Mouse (Mus musculus) left cerebral cortex, adult 6 months (tissue): Measurements from ENCODE around the gene Rem1. TPM values are rescaled to one million over a fixed set of nuclear protein-coding genes. Genes with fewer than 3 reads are reported as not detected.

Experiments
- long read RNA-seq, 2 experiments: library from polyadenylated mRNA; unstranded; transcript quantifications; one replicate each; pipeline ENCODE4 v2.0.0; 2019 to 2020
- polyA plus RNA-seq: library from polyadenylated mRNA; unstranded; fragments of <200 nt; fragmentation: Nextera tagmentation; gene quantifications from 2 replicates; pipeline ENCODE4 v1.2.3, GENCODE M21; 2021

Gene Rem1
- polyA plus RNA-seq: 0.38 and 0.47 TPM in 2 replicates
- long read RNA-seq, experiment 1: 0 reads
- long read RNA-seq, experiment 2: 0 reads

DNA sequence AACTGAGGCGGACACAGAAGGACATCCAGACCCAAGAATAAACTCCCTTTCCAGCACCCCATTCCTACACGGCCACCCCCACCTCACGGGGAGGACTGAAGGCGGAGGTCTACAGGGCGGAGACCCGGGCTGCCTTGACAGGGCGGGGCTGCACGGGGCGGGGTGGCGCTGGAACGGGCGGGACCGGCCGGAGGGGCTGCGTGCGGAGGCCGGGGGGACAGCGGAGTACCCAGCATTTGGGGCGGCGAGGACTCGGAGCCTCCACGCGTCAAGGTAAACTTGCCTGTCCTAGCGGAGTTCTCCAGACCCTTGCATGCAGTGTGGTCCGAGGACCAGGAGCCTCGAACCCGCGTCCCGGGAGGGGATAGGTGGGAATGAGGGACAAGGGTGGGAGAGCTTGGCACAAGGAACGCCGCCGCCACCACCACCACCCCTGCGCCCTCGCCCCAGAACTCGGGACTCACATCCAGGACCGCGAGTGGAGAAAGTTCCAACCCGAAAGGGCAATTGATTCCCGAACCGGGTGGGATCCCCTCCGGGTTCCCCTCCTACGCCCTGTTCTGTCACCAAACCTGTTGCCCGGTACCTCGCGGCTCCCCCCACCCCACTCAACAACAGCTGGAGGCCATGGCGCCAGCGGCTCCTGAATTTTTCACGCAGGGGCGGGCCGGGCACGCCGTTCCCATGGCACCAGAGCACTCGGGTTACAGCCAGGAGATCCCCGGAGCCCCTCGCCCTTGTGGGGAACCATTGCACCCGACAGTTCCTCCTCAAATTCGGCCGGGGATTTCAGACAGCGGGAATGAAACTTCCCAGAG, at the start of gene Rem1:
Rem1 (plus strand) TSS at position 178 of the 818 bp plus-strand sequence.

GRCm38 (mm10) chr2:152580107-152580506, 46.6 kb upstream of the Rem1 start, which contains the start of gene Defb19:
TSS of gene Defb19 (minus strand) at chr2:152580312.

DNA sequence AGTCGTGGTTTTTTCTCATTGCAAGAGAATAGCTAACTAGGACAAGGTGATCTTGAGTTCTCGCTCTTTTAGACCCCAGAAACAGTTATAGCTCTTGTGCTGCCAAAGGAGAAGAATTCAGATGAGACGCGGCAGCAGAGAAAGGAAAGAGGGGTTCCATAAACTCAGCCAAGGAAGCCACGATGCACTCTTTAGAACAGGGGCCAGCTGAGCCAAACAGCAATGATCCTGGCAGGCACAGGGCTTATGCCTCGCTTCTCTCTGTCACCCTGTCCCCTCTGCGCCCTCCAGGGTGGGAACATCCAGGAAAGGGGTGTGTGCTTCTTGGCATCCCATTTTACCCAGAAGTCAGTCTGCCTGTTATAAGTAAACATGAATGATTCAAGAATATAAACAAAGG, 27.5 kb upstream of the Rem1 start, which contains the start of gene Defb45:
Defb45 (minus strand) TSS at position 101 of the 400 bp plus-strand sequence.

GRCm38 (mm10) chr2:152604057-152604456, 22.7 kb upstream of the Rem1 start, which contains the start of gene Defb36:
TSS of gene Defb36 (plus strand) at chr2:152604327.

DNA sequence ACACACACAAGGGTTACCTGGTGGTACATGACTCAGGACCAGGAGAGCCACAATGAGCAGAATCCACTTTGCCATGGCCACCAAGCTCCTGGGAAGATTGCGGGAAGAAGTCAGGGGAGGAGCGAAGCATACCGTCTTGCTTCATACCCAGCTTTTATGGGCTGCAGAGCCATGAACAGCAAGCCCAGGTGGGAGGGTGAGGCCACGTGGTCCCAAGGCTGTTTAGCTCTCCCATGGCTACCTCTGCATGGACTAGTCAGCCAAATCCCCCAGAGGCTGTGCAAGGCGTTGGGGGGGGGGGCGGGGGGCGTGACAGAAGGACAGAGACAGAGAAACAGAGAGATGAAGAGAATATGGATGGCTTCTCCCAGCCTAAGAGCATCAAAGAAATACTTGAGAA, 3.8 kb upstream of the Rem1 start, which contains the start of gene Defb25:
Defb25 (minus strand) TSS at position 101 of the 400 bp plus-strand sequence.

DNA sequence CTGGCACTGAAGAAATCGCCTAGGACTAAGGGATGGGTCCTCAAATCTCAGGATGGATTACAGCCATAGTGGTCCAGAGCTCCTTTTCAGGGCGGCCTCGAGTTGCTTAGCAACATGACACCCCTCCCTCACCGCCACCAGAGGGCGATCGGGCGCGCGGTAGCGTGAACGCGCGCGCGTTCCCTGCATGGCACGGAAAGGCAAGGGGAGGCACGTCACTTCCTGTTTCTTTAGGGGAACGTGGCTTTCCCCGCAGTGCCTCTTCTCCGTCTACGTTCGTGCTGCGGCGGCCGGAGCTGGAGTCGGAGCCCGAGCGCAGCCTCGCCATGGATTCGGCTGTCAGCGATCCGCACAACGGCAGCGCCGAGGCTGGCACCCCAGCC, 42.5 kb downstream of the Rem1 start, which contains the start of gene H13:
H13 (plus strand) TSS at position 206 of the 383 bp plus-strand sequence.

Other genes starting within 250 kb of the Rem1 start
- gene Sox12, start 228.9 kb upstream of the Rem1 start, polyA plus RNA-seq: 1.3 and 1.6 TPM in 2 replicates
- 5.9 and 6.1 TPM in 2 replicates for gene Zcchc3, start 211.9 kb upstream of the Rem1 start, polyA plus RNA-seq
- 1.4 and 2.0 TPM in 2 replicates for gene 6820408C15Rik, start 211.4 kb upstream of the Rem1 start, polyA plus RNA-seq
- gene Defb23, start 162.3 kb upstream of the Rem1 start, polyA plus RNA-seq: not detected in 2 replicates
- gene Defb20, start 149.9 kb upstream of the Rem1 start, polyA plus RNA-seq: not detected in 2 replicates
- not detected in 2 replicates for gene Defb22, start 136.8 kb upstream of the Rem1 start, polyA plus RNA-seq
- not detected in 2 replicates for gene Defb26, start 115.3 kb upstream of the Rem1 start, polyA plus RNA-seq
- not detected in 2 replicates for gene Defb28, start 108.7 kb upstream of the Rem1 start, polyA plus RNA-seq
- not detected in 2 replicates for gene Defb29, start 86.9 kb upstream of the Rem1 start, polyA plus RNA-seq
- gene Gm17416, start 57.6 kb upstream of the Rem1 start, polyA plus RNA-seq: not detected in 2 replicates
- gene Defb21, start 54.2 kb upstream of the Rem1 start, polyA plus RNA-seq: not detected in 2 replicates
- gene Defb19, start 46.6 kb upstream of the Rem1 start, polyA plus RNA-seq: not detected in 2 replicates
- gene Defb45, start 27.6 kb upstream of the Rem1 start, polyA plus RNA-seq: not detected in 2 replicates
- not detected in 2 replicates for gene Defb36, start 22.6 kb upstream of the Rem1 start, polyA plus RNA-seq
- not detected in 2 replicates for gene Defb25, start 3.9 kb upstream of the Rem1 start, polyA plus RNA-seq
- gene H13, start 42.5 kb downstream of the Rem1 start, polyA plus RNA-seq: 53.8 and 63.9 TPM in 2 replicates
- 19.3 and 26.8 TPM in 2 replicates for gene Mcts2, start 60.1 kb downstream of the Rem1 start, polyA plus RNA-seq
- 15.0 and 15.2 TPM in 2 replicates for gene Id1, start 109.3 kb downstream of the Rem1 start, polyA plus RNA-seq
- gene Cox4i2, start 127.2 kb downstream of the Rem1 start, polyA plus RNA-seq: 6.5 and 6.9 TPM in 2 replicates
- gene Bcl2l1, start 204.8 kb downstream of the Rem1 start, polyA plus RNA-seq: 145 and 169 TPM in 2 replicates
- 0.74 and 1.2 TPM in 2 replicates for gene Tpx2, start 221.0 kb downstream of the Rem1 start, polyA plus RNA-seq